Mouse (Mus musculus): ENCODE results near the gene Btbd17. TPM values are rescaled to one million over a fixed set of nuclear protein-coding genes. Genes with fewer than 3 reads are reported as not detected.

Gene Btbd17
- polyA plus RNA-seq (2015; fragmentation: Nextera tagmentation; extraction: Ambion mirVana): 1.7 TPM in 2 replicates

- H3K27me3 ChIP-seq: peaks cover 47% of the 10 kb centered on the region
- H3K36me3 ChIP-seq: no peaks in the 10 kb centered on the region
- peak within 1 kb of the TSS; percentile 67 for H3K4me2 ChIP-seq (replicated peaks)
- peak; percentile 25; the same call in 1 of the 2 replicates for ATAC-seq (ENCODE audit: low FRiP score, low read depth)
- H3K9ac ChIP-seq: peak within 1 kb of the TSS; percentile 40
- H3K9me3 ChIP-seq: no peaks in the 10 kb centered on the region
- peaks cover 28% of the 10 kb centered on the region for H3K4me1 ChIP-seq
- H3K27ac ChIP-seq: 0 out of 2 replicates have a peak within 1 kb of the TSS, but pooled peaks have one; percentile 3
- 4% methylated on average over 4 of the region's 4 CpGs for WGBS
- H3K4me3 ChIP-seq: peak within 1 kb of the TSS; percentile 39
Measured at GRCm38 (mm10) chr11:114795848-114796322, at the start of gene Btbd17. Btbd17 (minus strand) TSS chr11:114795945.

DNA sequence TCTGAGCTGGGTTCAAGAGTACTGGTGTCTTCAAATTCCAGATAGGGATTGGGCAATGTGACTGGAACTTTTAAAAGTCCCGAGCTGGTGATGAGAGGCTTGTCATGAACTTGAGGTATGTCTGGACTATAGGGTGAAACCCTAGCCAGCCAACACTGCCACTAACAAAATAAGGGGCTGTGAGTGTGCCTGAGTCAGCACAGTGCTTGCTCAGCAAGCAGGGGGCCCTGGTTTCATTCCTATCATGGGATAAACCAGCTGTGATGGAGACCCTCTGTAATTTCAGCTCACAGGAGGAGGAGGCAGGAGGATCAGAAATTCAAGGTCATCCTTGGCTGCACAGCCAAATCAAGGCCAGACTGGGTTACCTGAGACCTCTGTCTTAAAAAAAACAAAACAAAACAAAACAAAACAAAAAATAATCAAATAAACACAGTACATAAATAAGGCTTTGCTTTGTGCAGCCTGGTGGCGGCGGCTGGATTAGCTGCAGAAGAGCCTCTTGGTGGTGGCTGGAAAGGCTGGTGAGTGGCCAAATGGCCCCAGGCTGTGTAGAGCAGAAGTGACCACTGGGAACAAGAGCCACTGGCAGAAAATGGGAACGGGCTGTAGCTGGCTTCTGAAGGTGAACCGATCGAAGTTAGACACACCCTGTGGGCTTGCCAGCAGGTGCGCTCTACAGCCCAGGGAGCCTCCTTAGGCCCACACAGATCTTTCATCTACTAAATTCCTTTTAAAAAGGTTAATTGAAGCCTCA lies 48.9 kb upstream of the Btbd17 start:
- peak overlapping the region; percentile 48 for H3K4me2 ChIP-seq (replicated peaks)
- WGBS: 57% methylated on average over 7 of the region's 7 CpGs
- no peaks in the 10 kb centered on the region for H3K36me3 ChIP-seq
- H3K27me3 ChIP-seq: no peaks in the 10 kb centered on the region; the same call in 1 of the 2 replicates
- ATAC-seq (ENCODE audit: low FRiP score, low read depth): peak; percentile 20; the same call in 1 of the 2 replicates
- H3K9me3 ChIP-seq: 0 out of 2 replicates have a peak, but pooled peaks cover 5% of the 10 kb centered on the region
- H3K27ac ChIP-seq: peak overlapping the region; percentile 82
- H3K4me1 ChIP-seq: peaks cover 30% of the 10 kb centered on the region
- H3K4me3 ChIP-seq: no peak overlapping the region
- peak overlapping the region; percentile 48; the same call in 1 of the 2 replicates for H3K9ac ChIP-seq

DNA sequence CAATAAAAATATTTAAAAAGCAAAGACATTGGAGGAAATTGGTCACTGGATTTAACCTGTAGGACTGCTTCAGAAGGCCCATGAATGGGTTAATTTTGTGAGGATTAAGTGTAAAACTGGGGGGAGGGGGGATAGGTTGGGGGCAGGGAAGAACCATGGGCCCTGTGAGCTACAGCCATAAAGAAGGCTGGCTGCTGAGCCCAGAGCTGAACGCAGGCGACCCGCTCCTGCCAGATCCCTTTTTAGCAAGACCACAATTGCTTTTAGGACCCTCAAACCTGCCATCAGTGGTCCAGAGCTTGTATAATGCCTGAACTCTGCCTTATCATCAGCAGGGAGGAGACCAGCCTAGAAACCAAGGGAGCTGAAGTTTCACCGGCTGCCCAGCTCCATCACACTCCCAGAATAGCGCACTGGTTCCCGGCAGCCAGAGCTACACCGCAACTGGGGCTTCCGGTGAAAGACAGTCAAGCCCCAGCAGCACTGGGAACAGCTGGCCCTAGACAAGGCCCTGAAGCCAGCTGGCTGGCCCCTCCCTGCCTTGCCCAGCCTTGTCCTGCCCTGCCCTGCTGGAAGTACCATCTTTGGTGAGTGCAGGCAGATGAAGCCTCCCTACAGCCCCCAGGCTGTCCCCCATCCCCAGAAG lies 48.2 kb upstream of the Btbd17 start:
- H3K4me1 ChIP-seq: peaks cover 25% of the 10 kb centered on the region
- peak overlapping the region; percentile 48; the same call in 1 of the 2 replicates for H3K9ac ChIP-seq
- no peaks in the 10 kb centered on the region for H3K36me3 ChIP-seq
- H3K4me2 ChIP-seq (replicated peaks): peak overlapping the region; percentile 48
- H3K27ac ChIP-seq: peak overlapping the region; percentile 82
- peak; percentile 87 for ATAC-seq (ENCODE audit: low FRiP score, low read depth)
- WGBS: 2% methylated on average over 8 of the region's 8 CpGs
- 0 out of 2 replicates have a peak, but pooled peaks cover 5% of the 10 kb centered on the region for H3K9me3 ChIP-seq
- no peak overlapping the region for H3K4me3 ChIP-seq
- H3K27me3 ChIP-seq: no peaks in the 10 kb centered on the region

DNA sequence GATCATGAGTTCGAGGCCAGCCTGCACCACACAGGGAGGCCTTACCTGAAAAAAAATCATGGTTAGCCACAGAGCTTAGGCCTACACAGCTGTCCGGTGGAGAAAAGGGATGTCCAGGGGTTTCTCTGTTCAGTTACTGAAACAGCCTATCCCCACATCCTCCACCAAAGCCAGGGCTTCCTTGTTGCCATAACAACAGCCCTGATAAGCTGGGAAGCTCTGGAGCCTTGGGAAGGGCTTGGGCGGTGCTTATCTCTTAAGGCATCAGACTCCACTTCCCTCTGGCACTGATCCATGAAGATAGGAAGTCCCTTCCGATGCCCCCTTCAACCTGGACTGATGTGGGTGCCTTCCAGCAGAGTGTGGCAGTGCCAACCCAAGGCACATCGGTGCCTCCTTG lies 37.4 kb upstream of the Btbd17 start:
- H3K27me3 ChIP-seq: no peaks in the 10 kb centered on the region
- no peak overlapping the region for H3K4me2 ChIP-seq (replicated peaks)
- 59% methylated on average over 5 of the region's 5 CpGs for WGBS
- H3K4me1 ChIP-seq: peaks cover 31% of the 10 kb centered on the region
- no peak overlapping the region for H3K4me3 ChIP-seq
- 0 out of 2 replicates have a peak, but pooled peaks cover 4% of the 10 kb centered on the region for H3K9me3 ChIP-seq
- ATAC-seq (ENCODE audit: low FRiP score, low read depth): no peak
- H3K9ac ChIP-seq: no peak overlapping the region
- H3K36me3 ChIP-seq: no peaks in the 10 kb centered on the region
- H3K27ac ChIP-seq: no peak overlapping the region

DNA sequence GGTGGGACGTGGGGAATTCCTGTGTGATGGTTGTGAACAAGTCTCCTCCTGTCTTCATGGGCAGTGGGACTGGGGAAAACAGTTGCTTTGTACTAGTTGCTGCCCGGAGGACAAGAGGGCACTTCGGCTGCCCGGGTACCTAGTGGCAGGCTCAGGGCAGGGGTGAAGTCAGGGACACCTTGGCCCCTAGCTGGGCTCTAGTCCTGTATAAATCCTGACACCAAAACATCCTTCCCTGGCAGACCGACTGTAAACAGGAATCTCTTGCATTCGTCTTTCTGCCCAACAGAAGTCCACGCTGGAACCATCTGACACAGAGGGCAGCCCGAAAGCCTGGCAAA lies 34.7 kb upstream of the Btbd17 start:
- WGBS: 7% methylated on average over 8 of the region's 8 CpGs

GRCm38 (mm10) chr11:114829499-114830432 lies 34.0 kb upstream of the Btbd17 start:
- Histone ChIP-seq H3K9me3 (no peaks in the 10 kb centered on the region), H3K4me2 (replicated peaks) (peak overlapping the region; percentile 71), H3K27me3 (no peaks in the 10 kb centered on the region), H3K36me3 (no peaks in the 10 kb centered on the region), H3K4me3 (peak overlapping the region; percentile 35), H3K9ac (peak overlapping the region; percentile 53), H3K4me1 (peaks cover 27% of the 10 kb centered on the region), H3K27ac (peak overlapping the region; percentile 94)
- ATAC-seq (ENCODE audit: low FRiP score, low read depth): peak; percentile 96
- WGBS: 4% methylated on average over 24 of the region's 24 CpGs

More for the DNA sequence above, 34.7 kb upstream of the Btbd17 start:
- peak overlapping the region; percentile 53; the same call in 1 of the 2 replicates for H3K9ac ChIP-seq
- peaks cover 27% of the 10 kb centered on the region for H3K4me1 ChIP-seq
- H3K27ac ChIP-seq: peak overlapping the region; percentile 94
- H3K27me3 ChIP-seq: no peaks in the 10 kb centered on the region
- no peaks in the 10 kb centered on the region for H3K36me3 ChIP-seq
- H3K9me3 ChIP-seq: no peaks in the 10 kb centered on the region
- peak overlapping the region; percentile 35 for H3K4me3 ChIP-seq
- peak overlapping the region; percentile 71 for H3K4me2 ChIP-seq (replicated peaks)
- no peak for ATAC-seq (ENCODE audit: low FRiP score, low read depth)

- WGBS: 77% methylated on average over 5 of the region's 5 CpGs
- no peak for ATAC-seq (ENCODE audit: low FRiP score, low read depth)
- Histone ChIP-seq H3K36me3 (no peaks in the 10 kb centered on the region), H3K9ac (no peak overlapping the region), H3K4me2 (replicated peaks) (no peak overlapping the region), H3K4me3 (no peak overlapping the region), H3K4me1 (peaks cover 47% of the 10 kb centered on the region), H3K27ac (no peak overlapping the region), H3K27me3 (no peaks in the 10 kb centered on the region), H3K9me3 (no peaks in the 10 kb centered on the region)
Measured at GRCm38 (mm10) chr11:114826686-114827085, 30.9 kb upstream of the Btbd17 start.

- Histone ChIP-seq H3K27ac (peak overlapping the region; percentile 89), H3K27me3 (no peaks in the 10 kb centered on the region), H3K36me3 (no peaks in the 10 kb centered on the region), H3K4me3 (no peak overlapping the region), H3K9me3 (no peaks in the 10 kb centered on the region), H3K4me2 (replicated peaks) (peak overlapping the region; percentile 38), H3K9ac (no peak overlapping the region), H3K4me1 (peaks cover 43% of the 10 kb centered on the region)
- ATAC-seq (ENCODE audit: low FRiP score, low read depth): peak; percentile 70
- 2% methylated on average over 11 of the region's 11 CpGs for WGBS
Measured at GRCm38 (mm10) chr11:114823199-114823725, 27.5 kb upstream of the Btbd17 start.

DNA sequence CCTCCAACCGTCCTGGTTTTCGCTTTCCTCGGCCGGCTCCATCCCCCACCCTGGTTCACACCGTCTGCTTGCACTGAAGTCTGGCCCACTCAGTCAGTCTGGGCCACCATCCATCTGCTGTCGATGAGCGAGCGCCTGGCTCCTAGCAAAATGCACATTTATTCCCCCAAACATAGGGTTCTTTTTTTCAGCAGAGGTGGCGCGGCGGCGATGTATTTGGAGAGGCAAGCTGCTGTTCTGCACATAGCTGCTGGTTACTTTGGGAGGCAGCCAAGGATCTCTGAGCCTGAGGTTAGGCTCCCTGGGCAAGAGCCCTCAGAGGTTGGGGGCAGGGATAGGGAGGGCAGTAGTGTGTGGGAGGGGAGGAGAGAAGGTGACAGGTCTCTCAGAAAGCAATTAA lies 27.0 kb upstream of the Btbd17 start:
- H3K9ac ChIP-seq: no peak overlapping the region
- WGBS: 33% methylated on average over 12 of the region's 12 CpGs
- peak overlapping the region; percentile 38 for H3K4me2 ChIP-seq (replicated peaks)
- H3K27ac ChIP-seq: peak overlapping the region; percentile 89
- H3K4me1 ChIP-seq: peaks cover 42% of the 10 kb centered on the region
- H3K9me3 ChIP-seq: no peaks in the 10 kb centered on the region
- peak; percentile 80 for ATAC-seq (ENCODE audit: low FRiP score, low read depth)
- no peak overlapping the region for H3K4me3 ChIP-seq
- no peaks in the 10 kb centered on the region for H3K36me3 ChIP-seq
- no peaks in the 10 kb centered on the region for H3K27me3 ChIP-seq

DNA sequence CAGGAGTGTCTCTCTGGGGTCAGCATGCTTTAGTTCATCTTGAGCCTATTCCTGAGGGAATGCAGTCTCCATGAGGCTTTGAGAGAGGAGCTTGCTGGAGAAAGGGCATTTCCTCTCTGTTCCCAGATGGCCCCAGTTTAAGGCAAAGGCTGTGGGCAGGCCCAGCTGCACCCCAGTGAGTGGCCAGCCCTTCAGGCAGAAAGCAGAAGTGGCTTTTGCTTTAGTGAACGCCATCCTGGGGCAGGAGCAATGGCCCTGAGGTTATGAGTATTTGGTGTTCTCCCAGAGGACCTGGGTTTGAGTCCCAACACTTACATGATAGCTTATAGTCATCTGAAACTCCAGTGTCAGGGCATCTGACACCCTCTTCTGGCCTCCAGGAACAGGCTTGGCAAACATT lies 25.6 kb upstream of the Btbd17 start:
- H3K4me2 ChIP-seq (replicated peaks): no peak overlapping the region
- ATAC-seq (ENCODE audit: low FRiP score, low read depth): no peak
- 58% methylated on average over 1 of the region's 1 CpGs for WGBS
- H3K4me3 ChIP-seq: no peak overlapping the region
- no peaks in the 10 kb centered on the region for H3K27me3 ChIP-seq
- H3K9me3 ChIP-seq: no peaks in the 10 kb centered on the region
- H3K36me3 ChIP-seq: no peaks in the 10 kb centered on the region
- H3K4me1 ChIP-seq: peaks cover 42% of the 10 kb centered on the region
- H3K27ac ChIP-seq: no peak overlapping the region
- H3K9ac ChIP-seq: no peak overlapping the region

- no peaks in the 10 kb centered on the region for H3K36me3 ChIP-seq
- no peaks in the 10 kb centered on the region for H3K27me3 ChIP-seq
- H3K4me2 ChIP-seq (replicated peaks): no peak overlapping the region
- ATAC-seq (ENCODE audit: low FRiP score, low read depth): no peak
- 31% methylated on average over 3 of the region's 3 CpGs for WGBS
- peaks cover 42% of the 10 kb centered on the region for H3K4me1 ChIP-seq
- no peak overlapping the region for H3K4me3 ChIP-seq
- no peak overlapping the region for H3K9ac ChIP-seq
- no peak overlapping the region for H3K27ac ChIP-seq
- no peaks in the 10 kb centered on the region for H3K9me3 ChIP-seq
Measured at GRCm38 (mm10) chr11:114820444-114820843, 24.7 kb upstream of the Btbd17 start.
